Mouse (Mus musculus) E14TG2a.4 (cell line): Measurements from ENCODE around the gene Eef2kmt.
"Not testable (repeated sequence)": the region's sequence is repeated elsewhere in the genome, so short reads cannot be mapped to it uniquely, and the experiment has no call there.

Experiments
- CTCF ChIP-seq: conservative IDR thresholded peaks from 2 replicates; pipeline ENCODE4 v1.5.1; 2014; ENCODE audit warnings: low read length
- NANOG ChIP-seq: IDR thresholded peaks from 2 replicates; pipeline ENCODE4 v1.6.1; 2014; ENCODE audit warnings: borderline replicate concordance, low read length, mixed read lengths

DNA sequence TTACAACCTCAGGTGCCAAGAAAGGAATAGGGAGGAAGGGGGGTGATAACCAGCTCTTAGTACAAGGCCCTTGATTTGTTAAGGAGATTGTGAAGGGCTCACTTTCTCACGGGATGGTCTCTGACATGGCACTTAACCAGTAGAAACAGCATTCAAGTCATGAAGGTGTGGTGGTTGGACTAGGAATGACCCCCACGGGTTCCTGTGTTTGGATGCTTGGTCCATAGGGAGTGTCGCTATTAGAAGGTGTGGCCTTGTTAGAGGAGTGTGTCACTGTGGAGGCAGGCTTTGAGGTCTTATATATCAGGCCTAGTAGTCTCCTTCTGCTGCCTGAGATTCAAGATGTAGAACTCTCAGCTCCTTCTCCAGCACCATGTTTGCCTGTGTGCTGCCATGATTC, 27.7 kb downstream of the Eef2kmt start:
- not testable (repeated sequence) for TF ChIP-seq CTCF, NANOG
